Mouse (Mus musculus) kidney, adult 2 months (tissue): ENCODE measurements around the gene Kat2b.

ENCODE experiments used
- CTCF ChIP-seq: fragments of 200-500 bp; conservative IDR thresholded peaks from 2 replicates; pipeline ENCODE4 v1.5.1; 2011; ENCODE audit warnings: low read depth, mild to moderate bottlenecking, control low read depth, low read length, moderate library complexity, mixed read lengths; ENCODE audit not compliant: insufficient read depth, insufficient read length
- POLR2A ChIP-seq: fragments of 200-500 bp; IDR thresholded peaks from one replicate; pipeline ENCODE4 v1.6.1; 2011; ENCODE audit warnings: low read depth, low read length, control low read depth

DNA sequence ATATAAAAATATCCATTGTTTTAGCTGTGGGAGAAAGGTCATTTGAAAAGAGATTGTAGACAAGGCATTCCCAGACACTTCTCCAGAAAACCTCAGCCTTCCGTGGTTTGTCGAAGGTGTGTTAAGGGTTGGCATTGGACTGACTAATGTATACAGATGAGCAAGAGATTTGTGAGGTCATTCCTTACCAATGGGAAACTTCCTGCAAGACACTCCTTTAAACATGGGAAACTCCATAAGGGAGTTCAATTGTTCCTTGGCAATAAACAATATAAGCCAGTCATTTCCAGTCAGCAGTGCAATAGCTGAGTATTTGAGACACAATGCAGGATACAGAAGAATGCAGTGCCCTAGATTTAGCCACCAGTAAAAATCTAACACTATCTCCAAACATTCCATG lies 38.6 kb upstream of the Kat2b start:
- no peak for TF ChIP-seq POLR2A
- no peak for TF ChIP-seq CTCF
